Comparison of ENCODE assay signal across 10 mouse cellular contexts in genomic region chr11:32551579-32552297, GRCm38 (mm10). TPM values are rescaled to one million over a fixed set of nuclear protein-coding genes. Genes with fewer than 3 reads are reported as not detected.
DNase-seq lines count a peak whose midpoint lies in the region; ATAC-seq lines count a peak whose summit lies in the region.
"Had no signal": no experiment of that assay in that cellular context is flagged by ENCODE, and none has a peak within 500 bp of the region (broad histone marks: within the 10 kb centered on the region; RNA-seq: fewer than 3 reads in every experiment).

No protein-coding gene starts in this region.

- H3K36me3 ChIP-seq in embryonic facial prominence, embryonic 15.5 days, result no peaks in the 10 kb centered on the region
- H3K36me3 ChIP-seq in hindbrain, embryonic 14.5 days (replicated peaks; ENCODE audit: control insufficient read depth, insufficient read depth), result no peaks in the 10 kb centered on the region
- no peaks in the 10 kb centered on the region for H3K36me3 ChIP-seq in midbrain, embryonic 14.5 days (ENCODE audit: control insufficient read depth, insufficient read depth, low read length)
- H3K36me3 ChIP-seq: heart, embryonic 15.5 days had no signal

- peak; percentile 62 for DNase-seq in left cerebral cortex, postnatal 4 days
- DNase-seq in left cerebral cortex, adult 18-20 months (ENCODE audit: low spot score in 2 of 2), result no peak
- DNase-seq in hindbrain, embryonic 14.5 days (ENCODE audit: low spot score), result no peak
- DNase-seq in midbrain, embryonic 14.5 days, result peak; percentile 31
- DNase-seq in embryo, embryonic 9.5 days (ENCODE audit: extremely low spot score), result no peak
- DNase-seq in lung, postnatal 25 days (ENCODE audit: low spot score), result no peak
- DNase-seq in lung, postnatal 14 days, result no peak

- no peak; the same call in 1 of the 2 replicates for ATAC-seq in embryonic facial prominence, embryonic 15.5 days (ENCODE audit: insufficient number of reproducible peaks, low FRiP score, low TSS enrichment, low read depth)
- ATAC-seq in hindbrain, embryonic 14.5 days (ENCODE audit: low FRiP score), result peak; percentile 49; the same call in 1 of the 2 replicates
- peak; percentile 51 for ATAC-seq in midbrain, embryonic 14.5 days (ENCODE audit: low FRiP score, low TSS enrichment)

- H3K4me1 ChIP-seq in embryonic facial prominence, embryonic 15.5 days, result peaks cover 46% of the 10 kb centered on the region
- H3K4me1 ChIP-seq in hindbrain, embryonic 14.5 days (replicated peaks; ENCODE audit: control insufficient read depth, insufficient read depth, low read length), result peaks cover 22% of the 10 kb centered on the region
- 0 out of 2 replicates have a peak, but pooled peaks cover 6% of the 10 kb centered on the region for H3K4me1 ChIP-seq in midbrain, embryonic 14.5 days (ENCODE audit: control insufficient read depth, insufficient read depth, low read length)

- H3K9ac ChIP-seq in embryonic facial prominence, embryonic 15.5 days, result no peak overlapping the region
- 0 out of 2 replicates have a peak overlapping the region, but pooled peaks have one; percentile 8 for H3K9ac ChIP-seq in hindbrain, embryonic 14.5 days
- no peak overlapping the region for H3K9ac ChIP-seq in midbrain, embryonic 14.5 days (replicated peaks; ENCODE audit: low read length)

- no peak overlapping the region for H3K4me3 ChIP-seq in embryonic facial prominence, embryonic 15.5 days (replicated peaks)
- H3K4me3 ChIP-seq in hindbrain, embryonic 14.5 days (replicated peaks; ENCODE audit: low read length), result no peak overlapping the region
- no peak overlapping the region for H3K4me3 ChIP-seq in midbrain, embryonic 14.5 days (replicated peaks; ENCODE audit: low read depth, low read length)
- H3K4me3 ChIP-seq: heart, embryonic 15.5 days had no signal

- 48% methylated on average over 12 of the region's 12 CpGs for WGBS in embryonic facial prominence, embryonic 15.5 days
- WGBS in hindbrain, embryonic 14.5 days, result 44% methylated on average over 12 of the region's 12 CpGs
- 66% methylated on average over 12 of the region's 12 CpGs for WGBS in midbrain, embryonic 14.5 days

- no peaks in the 10 kb centered on the region for H3K9me3 ChIP-seq in embryonic facial prominence, embryonic 15.5 days (replicated peaks)
- H3K9me3 ChIP-seq in hindbrain, embryonic 14.5 days (ENCODE audit: control insufficient read depth, low read length), result no peaks in the 10 kb centered on the region
- no peaks in the 10 kb centered on the region for H3K9me3 ChIP-seq in midbrain, embryonic 14.5 days (ENCODE audit: control insufficient read depth, low read length)
- H3K9me3 ChIP-seq: heart, embryonic 15.5 days had no signal

- H3K27me3 ChIP-seq in embryonic facial prominence, embryonic 15.5 days, result no peaks in the 10 kb centered on the region
- no peaks in the 10 kb centered on the region for H3K27me3 ChIP-seq in hindbrain, embryonic 14.5 days (ENCODE audit: control insufficient read depth, insufficient read depth, low read length)
- H3K27me3 ChIP-seq in midbrain, embryonic 14.5 days (ENCODE audit: control insufficient read depth, insufficient read depth, low read length), result no peaks in the 10 kb centered on the region
- H3K27me3 ChIP-seq: CH12.LX; heart, embryonic 15.5 days had no signal

- H3K27ac ChIP-seq in embryonic facial prominence, embryonic 15.5 days (replicated peaks), result peak overlapping the region; percentile 74
- peak overlapping the region; percentile 47 for H3K27ac ChIP-seq in hindbrain, embryonic 14.5 days
- no peak overlapping the region; the same call in 1 of the 2 replicates for H3K27ac ChIP-seq in midbrain, embryonic 14.5 days (replicated peaks; ENCODE audit: low read depth, low read length)

- H3K4me2 ChIP-seq in embryonic facial prominence, embryonic 15.5 days (replicated peaks), result no peak overlapping the region
- H3K4me2 ChIP-seq in hindbrain, embryonic 14.5 days (replicated peaks), result no peak overlapping the region
- no peak overlapping the region for H3K4me2 ChIP-seq in midbrain, embryonic 14.5 days (ENCODE audit: low read length)
- H3K4me2 ChIP-seq: heart, embryonic 15.5 days had no signal

- intact Hi-C loops in left cerebral cortex, postnatal 4 days (cut with DNase I), result no loop called here

RNA-seq across cellular contexts. Expression of gene Stk10, which starts 18.6 kb away (rescaled TPM):
- 1 to 10 TPM; 7.2 to 7.9 TPM for total RNA-seq in left cerebral cortex, postnatal 4 days (2021)
- 1 to 10 TPM; 8.4 to 9.5 TPM for total RNA-seq in left cerebral cortex, adult 18-20 months (2021)
- polyA plus RNA-seq in embryonic facial prominence, embryonic 15.5 days (2015; fragmentation: Nextera tagmentation; extraction: Ambion mirVana), result 3.5 and 3.7 TPM in 2 replicates
- 1.8 and 2.2 TPM in 2 replicates for polyA plus RNA-seq in hindbrain, embryonic 14.5 days (2014; fragmentation: Nextera tagmentation; extraction: Ambion mirVana)
- polyA plus RNA-seq in midbrain, embryonic 14.5 days (2014; fragmentation: Nextera tagmentation; extraction: Ambion mirVana), result 1.4 and 1.6 TPM in 2 replicates

RNA-seq across cellular contexts. Expression of gene Efcab9, which starts 19.9 kb away (rescaled TPM):
- under 1 TPM; 0.54 to 0.99 TPM for total RNA-seq in left cerebral cortex, postnatal 4 days (2021)
- total RNA-seq in left cerebral cortex, adult 18-20 months (2021), result 1 to 10 TPM in 1 of 2 experiments, not detected in 1; 1.4 TPM
- 0.29 TPM in 1 of 2 replicates, not detected in the other for polyA plus RNA-seq in embryonic facial prominence, embryonic 15.5 days (2015; fragmentation: Nextera tagmentation; extraction: Ambion mirVana)
- polyA plus RNA-seq in hindbrain, embryonic 14.5 days (2014; fragmentation: Nextera tagmentation; extraction: Ambion mirVana), result not detected in 2 replicates
- 0.47 TPM in 1 of 2 replicates, not detected in the other for polyA plus RNA-seq in midbrain, embryonic 14.5 days (2014; fragmentation: Nextera tagmentation; extraction: Ambion mirVana)

Comparison
In these comparisons a context has a peak if more than half of its experiments do, and no peak if none do; other contexts are left out.
1. DNase-seq: peak in left cerebral cortex, postnatal 4 days (single experiment) and midbrain, embryonic 14.5 days (single experiment); none in left cerebral cortex, adult 18-20 months (0 of 2), hindbrain, embryonic 14.5 days (single experiment), embryo, embryonic 9.5 days (single experiment), lung, postnatal 25 days (single experiment) and lung, postnatal 14 days (single experiment).